Mouse (Mus musculus): Measurements from ENCODE around the gene Hjurp.

DNA sequence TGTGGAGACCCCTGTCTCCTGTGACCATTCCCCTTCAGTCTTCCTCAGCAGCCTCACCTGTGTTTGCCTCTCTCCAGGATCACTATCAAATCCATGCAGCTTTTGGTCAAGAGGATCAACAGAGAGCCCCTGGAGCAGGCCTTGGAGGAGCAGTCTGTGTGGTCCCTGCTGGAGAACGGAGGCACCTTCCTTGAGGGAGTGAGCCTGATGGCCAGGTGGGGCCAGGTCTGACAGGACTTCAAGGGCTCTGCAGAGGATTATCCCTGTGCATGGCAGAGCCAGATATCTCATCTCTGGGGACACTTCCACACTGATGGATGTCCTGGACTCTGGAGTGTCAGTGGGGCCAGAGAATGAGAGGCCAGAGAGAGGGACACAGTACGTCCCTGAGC is 22.0 kb downstream of the Hjurp start:
- TF ChIP-seq USF1 (IDR thresholded peaks at IDR 0.05; ENCODE audit: low read depth, low read length), result no peak
- no peak for TF ChIP-seq POLR2A (IDR thresholded peaks at IDR 0.05; ENCODE audit: low read depth, low read length)
- TF ChIP-seq SMC3 (IDR thresholded peaks at IDR 0.05; ENCODE audit: low read depth, low read length), result no peak
- TF ChIP-seq RCOR1 (conservative IDR thresholded peaks at IDR 0.05; ENCODE audit: low read depth, low read length), result no peak
- TF ChIP-seq EP300 (IDR thresholded peaks at IDR 0.05; ENCODE audit: low read length), result no peak
- TF ChIP-seq MAFK (IDR thresholded peaks at IDR 0.05; ENCODE audit: insufficient replicate concordance, low read length), result no peak
- no peak for TF ChIP-seq ETS1 (conservative IDR thresholded peaks at IDR 0.05; ENCODE audit: low read depth, low read length)
- TF ChIP-seq CTCF (conservative IDR thresholded peaks at IDR 0.05 in 1 of 2, IDR thresholded peaks at IDR 0.05 in 1 of 2; ENCODE audit: low read depth in 2 of 2, low read length in 2 of 2), result no peak
- TF ChIP-seq BHLHE40 (IDR thresholded peaks at IDR 0.05; ENCODE audit: low read depth, low read length), result no peak
- no peak for TF ChIP-seq MEF2A (IDR thresholded peaks at IDR 0.05; ENCODE audit: borderline replicate concordance, low read depth, low read length)
